Mouse (Mus musculus): ENCODE measurements at regions not wholly inside any gene's neighbourhood (a gene's known extent, or its start where the extent isn't known, plus 50 kb on each side); places are given as distances from the start of the nearest gene placed in this dataset.

GRCm38 (mm10) chr4:87699586-87699985 is 333.6 kb downstream of the Mllt3 start:
- ATAC-seq (ENCODE audit: insufficient read depth, low read depth), result no peak
- WGBS, result 39% methylated on average over 4 of the region's 4 CpGs
- Histone ChIP-seq H3K9me3 (replicated peaks; ENCODE audit: control insufficient read depth, low read length) (no peaks in the 10 kb centered on the region), H3K4me2 (ENCODE audit: low read depth, low read length) (no peak overlapping the region), H3K9ac (replicated peaks; ENCODE audit: low read depth, low read length) (no peak overlapping the region), H3K4me1 (ENCODE audit: control insufficient read depth, insufficient read depth) (no peaks in the 10 kb centered on the region), H3K4me3 (ENCODE audit: low read depth, low read length) (no peak overlapping the region), H3K27ac (ENCODE audit: low read depth) (no peak overlapping the region), H3K36me3 (replicated peaks; ENCODE audit: control insufficient read depth, insufficient read depth, low read length) (no peaks in the 10 kb centered on the region), H3K27me3 (ENCODE audit: control insufficient read depth, insufficient read depth, low read length) (no peaks in the 10 kb centered on the region)
- no peak for TF ChIP-seq CTCF (IDR thresholded peaks at IDR 0.05; ENCODE audit: low read depth)
- TF ChIP-seq EP300 (IDR thresholded peaks at IDR 0.05; ENCODE audit: low read depth), result no peak
- DNase-seq (ENCODE audit: low spot score), result no peak

GRCm38 (mm10) chr4:87698750-87699149 is 334.4 kb downstream of the Mllt3 start:
- H3K36me3 ChIP-seq (replicated peaks; ENCODE audit: control insufficient read depth, insufficient read depth, low read length), result no peaks in the 10 kb centered on the region
- no peak overlapping the region for H3K9ac ChIP-seq (replicated peaks; ENCODE audit: low read depth, low read length)
- no peak overlapping the region for H3K4me3 ChIP-seq (ENCODE audit: low read depth, low read length)
- H3K4me1 ChIP-seq (ENCODE audit: control insufficient read depth, insufficient read depth), result no peaks in the 10 kb centered on the region
- no peak overlapping the region for H3K4me2 ChIP-seq (ENCODE audit: low read depth, low read length)
- H3K9me3 ChIP-seq (replicated peaks; ENCODE audit: control insufficient read depth, low read length), result no peaks in the 10 kb centered on the region
- ATAC-seq (ENCODE audit: insufficient read depth, low read depth), result no peak
- WGBS, result 44% methylated on average over 3 of the region's 3 CpGs
- no peaks in the 10 kb centered on the region for H3K27me3 ChIP-seq (ENCODE audit: control insufficient read depth, insufficient read depth, low read length)
- no peak for DNase-seq (ENCODE audit: low spot score)
- TF ChIP-seq CTCF (IDR thresholded peaks at IDR 0.05; ENCODE audit: low read depth) (no peak), EP300 (IDR thresholded peaks at IDR 0.05; ENCODE audit: low read depth) (no peak)
- no peak overlapping the region for H3K27ac ChIP-seq (ENCODE audit: low read depth)

- Histone ChIP-seq H3K4me3 (ENCODE audit: low read depth, low read length) (no peak overlapping the region), H3K9ac (replicated peaks; ENCODE audit: low read depth, low read length) (no peak overlapping the region), H3K27me3 (ENCODE audit: control insufficient read depth, insufficient read depth, low read length) (no peaks in the 10 kb centered on the region), H3K4me2 (ENCODE audit: low read depth, low read length) (no peak overlapping the region), H3K27ac (ENCODE audit: low read depth) (no peak overlapping the region), H3K36me3 (replicated peaks; ENCODE audit: control insufficient read depth, insufficient read depth, low read length) (no peaks in the 10 kb centered on the region), H3K4me1 (ENCODE audit: control insufficient read depth, insufficient read depth) (no peaks in the 10 kb centered on the region), H3K9me3 (replicated peaks; ENCODE audit: control insufficient read depth, low read length) (no peaks in the 10 kb centered on the region)
- DNase-seq (ENCODE audit: low spot score), result no peak
- TF ChIP-seq CTCF (IDR thresholded peaks at IDR 0.05; ENCODE audit: low read depth) (no peak), EP300 (IDR thresholded peaks at IDR 0.05; ENCODE audit: low read depth) (no peak)
- ATAC-seq (ENCODE audit: insufficient read depth, low read depth), result no peak
- WGBS, result 66% methylated on average over 4 of the region's 4 CpGs
Measured at GRCm38 (mm10) chr4:87696921-87697320, 336.2 kb downstream of the Mllt3 start.

DNA sequence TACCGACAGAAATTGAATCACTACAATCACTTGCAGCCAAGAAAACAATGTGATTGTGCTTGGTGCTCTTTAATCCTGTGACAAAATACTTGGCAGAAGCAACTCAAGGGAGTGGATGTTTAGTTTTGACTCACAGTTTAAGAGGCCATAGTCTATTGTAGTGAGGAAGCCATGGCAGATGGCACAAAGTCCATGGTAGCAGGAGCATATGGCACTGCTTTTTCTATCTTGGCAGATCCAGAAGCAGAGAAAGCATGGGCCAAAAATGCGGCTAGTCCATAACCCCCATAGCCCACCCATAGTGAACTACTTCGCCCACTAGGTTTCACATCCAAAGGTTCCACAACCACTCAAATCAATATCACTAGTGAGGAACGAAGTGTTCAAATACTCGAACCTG is 337.4 kb downstream of the Mllt3 start:
- 85% methylated on average over 5 of the region's 5 CpGs for WGBS

GRCm38 (mm10) chr4:87692741-87693140 is 340.4 kb downstream of the Mllt3 start:
- Histone ChIP-seq H3K4me1 (ENCODE audit: control insufficient read depth, insufficient read depth) (no peaks in the 10 kb centered on the region), H3K4me3 (ENCODE audit: low read depth, low read length) (no peak overlapping the region), H3K27ac (ENCODE audit: low read depth) (no peak overlapping the region), H3K9me3 (replicated peaks; ENCODE audit: control insufficient read depth, low read length) (no peaks in the 10 kb centered on the region), H3K4me2 (ENCODE audit: low read depth, low read length) (no peak overlapping the region), H3K9ac (replicated peaks; ENCODE audit: low read depth, low read length) (no peak overlapping the region), H3K36me3 (replicated peaks; ENCODE audit: control insufficient read depth, insufficient read depth, low read length) (no peaks in the 10 kb centered on the region), H3K27me3 (ENCODE audit: control insufficient read depth, insufficient read depth, low read length) (no peaks in the 10 kb centered on the region)
- TF ChIP-seq CTCF (IDR thresholded peaks at IDR 0.05; ENCODE audit: low read depth) (no peak), EP300 (IDR thresholded peaks at IDR 0.05; ENCODE audit: low read depth) (no peak)
- DNase-seq (ENCODE audit: low spot score) (no peak), ATAC-seq (ENCODE audit: insufficient read depth, low read depth) (no peak)
- WGBS, result 86% methylated on average over 2 of the region's 2 CpGs

More for the DNA sequence above, 337.4 kb downstream of the Mllt3 start:
- H3K4me2 ChIP-seq (ENCODE audit: low read depth, low read length), result no peak overlapping the region
- no peaks in the 10 kb centered on the region for H3K9me3 ChIP-seq (replicated peaks; ENCODE audit: control insufficient read depth, low read length)
- DNase-seq (ENCODE audit: low spot score) (no peak), ATAC-seq (ENCODE audit: insufficient read depth, low read depth) (no peak)
- no peaks in the 10 kb centered on the region for H3K36me3 ChIP-seq (replicated peaks; ENCODE audit: control insufficient read depth, insufficient read depth, low read length)
- no peak overlapping the region for H3K4me3 ChIP-seq (ENCODE audit: low read depth, low read length)
- H3K9ac ChIP-seq (replicated peaks; ENCODE audit: low read depth, low read length), result no peak overlapping the region
- TF ChIP-seq EP300 (IDR thresholded peaks at IDR 0.05; ENCODE audit: low read depth), result no peak
- TF ChIP-seq CTCF (IDR thresholded peaks at IDR 0.05; ENCODE audit: low read depth), result no peak
- H3K27ac ChIP-seq (ENCODE audit: low read depth), result no peak overlapping the region
- H3K27me3 ChIP-seq (ENCODE audit: control insufficient read depth, insufficient read depth, low read length), result no peaks in the 10 kb centered on the region
- H3K4me1 ChIP-seq (ENCODE audit: control insufficient read depth, insufficient read depth), result no peaks in the 10 kb centered on the region

DNA sequence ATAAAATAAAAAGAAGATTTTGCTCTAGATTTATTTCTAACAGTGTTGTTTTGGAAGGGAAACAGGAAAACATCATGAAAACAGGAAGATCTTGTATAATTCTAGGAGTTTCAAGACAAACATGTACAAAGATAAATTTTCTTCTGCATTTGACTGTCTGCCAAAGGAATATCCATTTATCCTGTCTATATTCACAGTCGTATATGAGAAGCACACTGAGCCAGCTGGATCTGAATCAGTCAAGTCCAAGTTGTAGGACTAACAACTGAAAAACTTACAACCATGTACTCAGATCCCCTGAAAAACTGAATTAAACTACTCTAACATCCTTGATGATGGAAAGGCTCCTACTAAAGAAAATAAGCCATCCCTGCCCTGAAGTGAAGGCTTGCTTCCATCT is 348.2 kb downstream of the Mllt3 start:
- Histone ChIP-seq H3K27me3 (ENCODE audit: control insufficient read depth, insufficient read depth, low read length) (no peaks in the 10 kb centered on the region), H3K9me3 (replicated peaks; ENCODE audit: control insufficient read depth, low read length) (no peaks in the 10 kb centered on the region), H3K4me2 (ENCODE audit: low read depth, low read length) (no peak overlapping the region), H3K4me1 (ENCODE audit: control insufficient read depth, insufficient read depth) (no peaks in the 10 kb centered on the region), H3K4me3 (ENCODE audit: low read depth, low read length) (no peak overlapping the region), H3K9ac (replicated peaks; ENCODE audit: low read depth, low read length) (no peak overlapping the region), H3K27ac (ENCODE audit: low read depth) (no peak overlapping the region), H3K36me3 (replicated peaks; ENCODE audit: control insufficient read depth, insufficient read depth, low read length) (no peaks in the 10 kb centered on the region)
- TF ChIP-seq EP300 (IDR thresholded peaks at IDR 0.05; ENCODE audit: low read depth), result no peak
- no peak for ATAC-seq (ENCODE audit: insufficient read depth, low read depth)
- DNase-seq (ENCODE audit: low spot score), result no peak
- 68% methylated on average over 1 of the region's 1 CpGs for WGBS
